Mouse (Mus musculus): ENCODE measurements at regions not wholly inside any gene's neighbourhood (a gene's known extent, or its start where the extent isn't known, plus 50 kb on each side); places are given as distances from the start of the nearest gene placed in this dataset.

GRCm38 (mm10) chr13:37649467-37650080 lies 128.6 kb upstream of the Rreb1 start:
- TF ChIP-seq CTCF (IDR thresholded peaks at IDR 0.05; ENCODE audit: low read depth) (no peak), EP300 (optimal IDR thresholded peaks at IDR 0.05) (no peak)

Data from stomach, postnatal 0 days (tissue).